Mouse (Mus musculus) stomach, embryonic 16.5 days (tissue): ENCODE data around the gene Prame. TPM values are rescaled to one million over a fixed set of nuclear protein-coding genes. Genes with fewer than 3 reads are reported as not detected.
A peak's percentile ranks its signal among the peaks of the same experiment; 100 is the strongest.
"Not testable (repeated sequence)": the region's sequence is repeated elsewhere in the genome, so short reads cannot be mapped to it uniquely, and the experiment has no call there.

Experiments
- ATAC-seq: fragments of 200-750 bp; cut with Nextera tagmentation; 2 replicates; pipeline ENCODE4 v1.8.0; 2017; ENCODE audit warnings: moderate number of reproducible peaks, moderate TSS enrichment; ENCODE audit not compliant: insufficient read depth, low FRiP score
- H3K27ac ChIP-seq: fragments of 300-500 bp; sonication (generic); 2 replicates; pipeline ENCODE4 v1.5.1; 2014; ENCODE audit warnings: low read length
- H3K27me3 ChIP-seq: fragments of 300-500 bp; sonication (generic); 2 replicates; pipeline ENCODE4 v1.6.1; 2014; ENCODE audit warnings: low read length, control low read depth, mixed read lengths; ENCODE audit not compliant: control insufficient read depth, insufficient read depth
- H3K36me3 ChIP-seq: fragments of 300-500 bp; sonication (generic); 2 replicates; pipeline ENCODE4 v1.6.1; 2014; ENCODE audit warnings: low read length; ENCODE audit not compliant: control insufficient read depth, insufficient read depth
- H3K4me1 ChIP-seq: fragments of 300-500 bp; sonication (generic); 2 replicates; pipeline ENCODE4 v1.6.1; 2014; ENCODE audit warnings: low read length, control low read depth, mixed read lengths; ENCODE audit not compliant: control insufficient read depth, insufficient read depth
- H3K4me2 ChIP-seq: fragments of 300-500 bp; sonication (generic); 2 replicates; pipeline ENCODE4 v1.6.1; 2014; ENCODE audit warnings: low read depth, low read length, mixed read lengths
- H3K4me3 ChIP-seq: fragments of 300-500 bp; sonication (generic); replicated peaks from 2 replicates; pipeline ENCODE4 v1.5.1; 2014; ENCODE audit warnings: mild to moderate bottlenecking, low read length
- H3K9ac ChIP-seq: fragments of 300-500 bp; sonication (generic); 2 replicates; pipeline ENCODE4 v1.6.1; 2014; ENCODE audit warnings: low read length
- H3K9me3 ChIP-seq: fragments of 300-500 bp; sonication (generic); replicated peaks from 2 replicates; pipeline ENCODE4 v1.6.1; 2016; ENCODE audit warnings: low read length, control low read depth; ENCODE audit not compliant: control insufficient read depth
- WGBS: fragments of 180-500 bp; shearing (Covaris S2); extraction: QIAGEN DNeasy Blood & Tissue Kit; methylation state at CpG from one replicate; pipeline ENCODE4 v1.1.7; 2014; 5-methylcytosine and 5-hydroxymethylcytosine counted together
- polyA plus RNA-seq: library from polyadenylated mRNA; unstranded; fragments of >200 nt; fragmentation: Nextera tagmentation; extraction: Ambion mirVana; gene quantifications from 2 replicates; pipeline ENCODE4 v1.2.1, GENCODE M21; 2015

Prame gene
- polyA plus RNA-seq, result not detected in 2 replicates

GRCm38 (mm10) chrX:135627605-135628004 lies at the start of gene Prame:
Gene Prame (minus strand): TSS chrX:135627705.
- Histone ChIP-seq H3K4me2 (no peak within 1 kb of the TSS), H3K27ac (no peak within 1 kb of the TSS), H3K9me3 (no peaks in the 10 kb centered on the region), H3K27me3 (no peaks in the 10 kb centered on the region), H3K36me3 (no peaks in the 10 kb centered on the region), H3K9ac (no peak within 1 kb of the TSS), H3K4me3 (no peak within 1 kb of the TSS), H3K4me1 (no peaks in the 10 kb centered on the region)
- WGBS, result 82% methylated on average over 11 of the region's 11 CpGs
- ATAC-seq, result no peak

GRCm38 (mm10) chrX:135652173-135652772 lies 24.8 kb upstream of the Prame start:
- 28% methylated on average over 9 of the region's 9 CpGs for WGBS
- Histone ChIP-seq H3K9ac (no peak overlapping the region), H3K4me1 (no peaks in the 10 kb centered on the region), H3K36me3 (no peaks in the 10 kb centered on the region), H3K27me3 (no peaks in the 10 kb centered on the region), H3K27ac (no peak overlapping the region), H3K9me3 (no peaks in the 10 kb centered on the region), H3K4me2 (no peak overlapping the region), H3K4me3 (no peak overlapping the region)
- ATAC-seq, result no peak

GRCm38 (mm10) chrX:135601298-135602029 lies 26.0 kb downstream of the Prame start:
- ATAC-seq, H3K27ac ChIP-seq, H3K36me3 ChIP-seq, H3K4me3 ChIP-seq, H3K4me1 ChIP-seq, H3K9ac ChIP-seq, H3K4me2 ChIP-seq, H3K9me3 ChIP-seq, H3K27me3 ChIP-seq: not testable (repeated sequence)
- 52% methylated on average over 3 of the region's 3 CpGs for WGBS

GRCm38 (mm10) chrX:135598677-135599076 lies 28.8 kb downstream of the Prame start, which contains the start of gene Nxf7:
Gene Nxf7 (minus strand): TSS chrX:135598777.
- no peak for ATAC-seq
- Histone ChIP-seq H3K4me1 (no peaks in the 10 kb centered on the region), H3K36me3 (no peaks in the 10 kb centered on the region), H3K27ac (no peak within 1 kb of the TSS), H3K4me2 (no peak within 1 kb of the TSS), H3K9ac (no peak within 1 kb of the TSS), H3K4me3 (no peak within 1 kb of the TSS), H3K27me3 (no peaks in the 10 kb centered on the region; the same call in 1 of the 2 replicates), H3K9me3 (no peaks in the 10 kb centered on the region)
- 93% methylated on average over 2 of the region's 2 CpGs for WGBS

GRCm38 (mm10) chrX:135598096-135598495 lies 29.4 kb downstream of the Prame start:
- H3K4me3 ChIP-seq, result no peak overlapping the region
- no peak overlapping the region for H3K9ac ChIP-seq
- H3K36me3 ChIP-seq, result no peaks in the 10 kb centered on the region
- no peak overlapping the region for H3K27ac ChIP-seq
- WGBS, result 74% methylated on average over 13 of the region's 13 CpGs
- no peaks in the 10 kb centered on the region; the same call in 1 of the 2 replicates for H3K27me3 ChIP-seq
- H3K4me2 ChIP-seq, result no peak overlapping the region
- no peaks in the 10 kb centered on the region for H3K4me1 ChIP-seq
- ATAC-seq, result no peak
- no peaks in the 10 kb centered on the region for H3K9me3 ChIP-seq

GRCm38 (mm10) chrX:135576412-135576811 lies 51.1 kb downstream of the Prame start:
- Histone ChIP-seq H3K4me1 (no peaks in the 10 kb centered on the region), H3K36me3 (no peaks in the 10 kb centered on the region), H3K27ac (no peak overlapping the region), H3K9ac (no peak overlapping the region), H3K4me3 (no peak overlapping the region), H3K4me2 (no peak overlapping the region), H3K9me3 (no peaks in the 10 kb centered on the region), H3K27me3 (no peaks in the 10 kb centered on the region; the same call in 1 of the 2 replicates)
- WGBS, result 100% methylated on average over 1 of the region's 1 CpGs
- ATAC-seq, result no peak

- not testable (repeated sequence) for H3K4me1 ChIP-seq, H3K36me3 ChIP-seq, H3K9me3 ChIP-seq, H3K4me2 ChIP-seq, H3K9ac ChIP-seq, H3K27ac ChIP-seq, H3K4me3 ChIP-seq, H3K27me3 ChIP-seq
- 0 out of 2 replicates have a peak, but pooled peaks have one; percentile 37 for ATAC-seq
- 54% methylated on average over 9 of the region's 9 CpGs for WGBS
Observed at GRCm38 (mm10) chrX:135574958-135575628, 52.4 kb downstream of the Prame start.

- WGBS, result 16% methylated on average over 8 of the region's 8 CpGs
- not testable (repeated sequence) for H3K4me3 ChIP-seq, H3K9ac ChIP-seq, H3K27ac ChIP-seq, H3K4me1 ChIP-seq, H3K4me2 ChIP-seq, H3K36me3 ChIP-seq, H3K27me3 ChIP-seq, H3K9me3 ChIP-seq
- ATAC-seq, result peak; percentile 87; the same call in 1 of the 2 replicates
Observed at GRCm38 (mm10) chrX:135574261-135574957, 53.1 kb downstream of the Prame start.
